Mouse (Mus musculus) adrenal gland, adult (tissue): ENCODE data around the gene Mmp8.

ENCODE experiments used
- DNase-seq, 2 experiments: peaks; one replicate each; pipeline ENCODE4 v3.0.0; 2022 to 2023; ENCODE audit warnings: low spot score in 1 of 2; ENCODE audit not compliant: inconsistent age in 2 of 2

Mmp8 gene

DNA sequence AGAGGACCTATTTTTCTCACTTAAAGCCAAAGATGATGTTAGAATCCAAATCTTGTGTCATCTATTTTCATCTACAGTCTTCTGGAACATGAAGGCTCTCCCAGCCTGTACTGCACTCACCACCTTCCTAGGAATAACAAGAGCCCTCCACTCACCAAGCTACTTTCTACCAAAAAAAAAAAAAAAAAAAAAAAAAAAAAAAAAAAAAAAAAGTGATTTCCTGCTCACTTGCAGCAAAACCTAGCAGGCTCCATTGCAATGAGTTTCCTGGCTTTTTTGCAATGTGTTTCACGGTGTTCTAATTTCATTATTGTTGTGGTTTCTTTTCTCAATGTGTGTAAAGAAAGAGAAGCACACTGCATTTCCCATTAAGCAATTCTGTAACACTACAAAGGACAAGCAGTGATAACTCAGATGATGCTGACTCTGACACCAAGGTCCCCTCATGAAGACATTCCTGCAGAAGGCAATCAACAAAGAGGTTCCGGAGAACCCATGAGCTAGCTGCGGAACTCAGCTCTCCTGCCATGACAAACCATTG lies 35.1 kb downstream of the Mmp8 start:
- DNase-seq = no peak

- DNase-seq = peak; percentile 87 to 95
These were observed 36.7 kb downstream of the Mmp8 start for GRCm38 (mm10) chr9:7594816-7595540.

- DNase-seq = peak; percentile 58 to 90
These were observed 44.9 kb downstream of the Mmp8 start for GRCm38 (mm10) chr9:7602982-7603742.

DNA sequence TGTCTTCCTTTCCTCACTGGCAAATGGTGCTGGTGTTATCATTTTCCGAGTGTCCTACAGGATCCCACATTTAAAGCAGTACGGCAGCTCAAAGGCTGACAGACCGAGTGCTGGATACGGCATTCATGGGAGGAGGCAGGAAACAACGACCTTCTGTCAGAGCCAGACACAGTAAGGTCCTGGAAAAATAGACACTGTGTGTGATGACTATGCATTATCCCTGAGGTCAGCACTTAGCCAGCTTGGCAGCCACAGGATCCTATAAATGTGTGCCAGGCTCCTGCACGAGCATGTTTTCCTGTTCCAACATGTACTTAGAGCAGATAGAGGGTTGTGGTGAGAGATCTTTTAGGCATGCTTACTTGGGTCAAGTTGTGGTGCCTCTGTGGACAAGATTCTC lies 45.7 kb downstream of the Mmp8 start:
- DNase-seq = no peak

DNA sequence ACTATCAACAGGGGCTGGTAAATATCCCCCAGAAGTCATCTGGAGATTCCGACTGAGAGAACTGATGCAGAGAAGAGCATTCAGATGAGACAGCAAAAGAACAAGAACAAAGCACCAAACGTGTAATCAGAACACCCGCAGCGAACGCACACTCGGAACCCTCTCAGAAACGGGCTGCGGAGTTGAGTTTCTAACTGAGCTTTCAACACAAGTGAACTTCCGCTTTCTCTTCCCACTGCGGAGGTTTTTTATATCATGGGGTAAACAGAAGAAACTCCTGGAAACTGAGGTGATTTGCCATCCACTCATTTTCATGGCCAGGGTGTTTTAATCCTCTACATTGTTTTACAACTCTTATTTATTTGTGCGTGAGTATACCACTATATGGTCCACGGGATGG lies 47.4 kb downstream of the Mmp8 start:
- no peak for DNase-seq
